Mouse (Mus musculus) urinary bladder, postnatal 10 days (tissue): Measurements from ENCODE around the gene Vsig10.

Experiments
- DNase-seq: peaks from one replicate; pipeline ENCODE4 v3.0.0; 2022; ENCODE audit warnings: low spot score

The Vsig10 gene

GRCm38 (mm10) chr5:117383198-117383597 lies 64.3 kb downstream of the Vsig10 start:
- no peak for DNase-seq

GRCm38 (mm10) chr5:117388296-117388751 lies 69.4 kb downstream of the Vsig10 start:
- no peak for DNase-seq

GRCm38 (mm10) chr5:117388877-117389276 lies 70.0 kb downstream of the Vsig10 start, which contains the start of gene Rfc5:
Gene Rfc5, minus strand, starts transcription at chr5:117389047.
- DNase-seq: peak; percentile 90

GRCm38 (mm10) chr5:117390895-117391294 lies 72.0 kb downstream of the Vsig10 start:
- DNase-seq: no peak

- DNase-seq: no peak
Observed at GRCm38 (mm10) chr5:117395834-117396233, 77.0 kb downstream of the Vsig10 start.

- DNase-seq: no peak
Observed at GRCm38 (mm10) chr5:117396596-117397014, 77.7 kb downstream of the Vsig10 start.

- no peak for DNase-seq
Observed at GRCm38 (mm10) chr5:117397371-117397770, 78.5 kb downstream of the Vsig10 start.

- DNase-seq: no peak
Observed at GRCm38 (mm10) chr5:117398007-117398550, 79.2 kb downstream of the Vsig10 start.

- no peak for DNase-seq
Observed at GRCm38 (mm10) chr5:117399281-117399680, 80.4 kb downstream of the Vsig10 start.

GRCm38 (mm10) chr5:117403609-117404008 lies 84.7 kb downstream of the Vsig10 start:
- DNase-seq: no peak
